Mouse (Mus musculus) CD4-positive helper T cell, adult 2 months (primary cell): ENCODE measurements at regions not wholly inside any gene's neighbourhood (a gene's known extent, or its start where the extent isn't known, plus 50 kb on each side); places are given as distances from the start of the nearest gene placed in this dataset.

Experiments used
- DNase-seq: peaks from one replicate; pipeline ENCODE4 v3.0.0-alpha.2; 2012; ENCODE audit warnings: low read depth, missing footprints, low spot score

- DNase-seq, result no peak
Measured at GRCm38 (mm10) chr12:118659240-118660120, 186.6 kb upstream of the Sp8 start.

- no peak for DNase-seq
Measured at GRCm38 (mm10) chr12:118650483-118651160, 195.5 kb upstream of the Sp8 start.

- DNase-seq, result no peak
Measured at GRCm38 (mm10) chr12:118649323-118649973, 196.7 kb upstream of the Sp8 start.

GRCm38 (mm10) chr12:118648673-118649072 lies 197.5 kb upstream of the Sp8 start:
- no peak for DNase-seq

- no peak for DNase-seq
Measured at GRCm38 (mm10) chr12:118647270-118648042, 198.7 kb upstream of the Sp8 start.

GRCm38 (mm10) chr12:118640925-118641324 lies 205.2 kb upstream of the Sp8 start:
- DNase-seq, result no peak

- no peak for DNase-seq
Measured at GRCm38 (mm10) chr12:118637214-118637613, 208.9 kb upstream of the Sp8 start.

GRCm38 (mm10) chr12:118635456-118635855 lies 210.7 kb upstream of the Sp8 start:
- no peak for DNase-seq

- DNase-seq, result no peak
Measured at GRCm38 (mm10) chr12:118630373-118630772, 215.8 kb upstream of the Sp8 start.

- no peak for DNase-seq
Measured at GRCm38 (mm10) chr12:118621697-118622485, 224.2 kb upstream of the Sp8 start.

- DNase-seq, result no peak
Measured at GRCm38 (mm10) chr12:118620847-118621636, 225.1 kb upstream of the Sp8 start.

GRCm38 (mm10) chr12:118597015-118597414 lies 249.1 kb upstream of the Sp8 start:
- DNase-seq, result no peak

- no peak for DNase-seq
Measured at GRCm38 (mm10) chr12:118594781-118595574, 251.2 kb upstream of the Sp8 start.

- DNase-seq, result no peak
Measured at GRCm38 (mm10) chr12:118583829-118584628, 262.1 kb upstream of the Sp8 start.

GRCm38 (mm10) chr12:118569811-118570210 lies 268.6 kb upstream of the Sp4 start:
- no peak for DNase-seq

- no peak for DNase-seq
Measured at GRCm38 (mm10) chr12:118566681-118567080, 265.4 kb upstream of the Sp4 start.

GRCm38 (mm10) chr12:118564394-118565112 lies 263.3 kb upstream of the Sp4 start:
- no peak for DNase-seq

GRCm38 (mm10) chr12:118562226-118562625 lies 261.0 kb upstream of the Sp4 start:
- DNase-seq, result no peak
